Mouse (Mus musculus): ENCODE results near the gene Adam10.

The Adam10 gene

DNA sequence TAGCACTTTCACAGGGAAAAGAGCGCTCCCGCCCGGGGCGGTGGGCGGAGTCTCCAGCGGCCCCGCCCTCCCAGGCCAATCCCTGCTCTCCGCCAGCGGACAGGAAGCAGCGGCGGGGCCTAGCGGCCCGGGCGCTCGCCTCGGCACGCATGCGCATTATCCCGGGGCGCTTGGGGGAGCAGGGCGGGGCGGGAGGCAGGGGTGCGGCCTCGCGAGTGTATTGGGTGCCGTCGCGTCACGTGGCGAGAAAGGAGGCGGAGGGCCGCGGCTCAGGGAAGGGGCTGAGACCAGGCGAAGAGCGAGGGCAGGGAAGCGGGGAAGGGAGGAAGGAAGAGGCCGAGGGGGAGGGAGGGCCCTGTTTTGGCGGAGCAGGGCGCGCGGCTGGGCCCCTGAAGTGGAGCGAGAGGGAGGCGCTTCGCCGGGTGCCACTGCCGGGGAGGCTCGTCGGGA is at the start of gene Adam10:
Adam10 (plus strand) TSS at position 316 of the 450 bp plus-strand sequence.
- DNase-seq: peak; percentile 99 to 100

DNA sequence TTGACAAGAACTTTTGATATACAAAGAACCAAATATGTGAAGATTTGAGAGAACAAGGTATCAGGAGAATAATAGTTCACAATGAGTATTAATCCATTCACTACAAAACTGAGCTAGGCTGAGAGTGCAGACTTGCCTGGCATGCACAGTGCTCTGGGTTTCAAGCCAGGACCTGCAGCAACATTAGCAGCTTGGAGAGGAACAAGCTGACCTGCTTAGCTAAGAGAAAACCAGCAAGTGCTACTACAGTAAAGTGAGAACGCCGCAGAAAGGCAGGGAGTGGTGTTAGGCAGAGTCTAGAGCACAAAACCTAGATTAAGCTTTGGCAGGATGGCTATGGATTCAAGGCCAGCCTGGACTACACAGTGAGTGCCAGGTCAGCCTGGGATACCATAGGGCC is 49.1 kb upstream of the Adam10 start:
- no peak for DNase-seq

- DNase-seq: no peak
These were observed 47.1 kb upstream of the Adam10 start for GRCm38 (mm10) chr9:70631665-70632064.

GRCm38 (mm10) chr9:70636748-70637147 is 42.0 kb upstream of the Adam10 start:
- DNase-seq: no peak

GRCm38 (mm10) chr9:70650260-70650659 is 28.5 kb upstream of the Adam10 start:
- no peak for DNase-seq

DNA sequence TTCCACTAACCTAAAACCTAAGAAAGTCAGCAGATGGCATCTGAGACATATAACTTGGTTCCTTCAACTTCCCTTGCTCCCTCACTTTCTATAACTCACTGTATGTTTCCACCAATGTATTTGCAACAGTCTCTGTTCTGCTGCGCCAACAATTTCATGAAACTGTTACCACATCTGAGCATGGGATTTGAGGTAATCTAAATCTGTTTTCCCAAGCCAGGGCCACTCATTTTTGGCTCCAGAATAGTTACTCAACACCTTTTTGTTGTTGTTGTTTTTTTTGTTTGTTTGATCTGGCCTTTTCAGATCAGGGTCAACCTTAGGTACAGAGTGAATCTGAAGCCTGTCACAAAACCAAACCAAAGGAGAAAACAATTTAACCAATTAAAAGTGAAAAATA is 27.8 kb upstream of the Adam10 start:
- no peak for DNase-seq

DNA sequence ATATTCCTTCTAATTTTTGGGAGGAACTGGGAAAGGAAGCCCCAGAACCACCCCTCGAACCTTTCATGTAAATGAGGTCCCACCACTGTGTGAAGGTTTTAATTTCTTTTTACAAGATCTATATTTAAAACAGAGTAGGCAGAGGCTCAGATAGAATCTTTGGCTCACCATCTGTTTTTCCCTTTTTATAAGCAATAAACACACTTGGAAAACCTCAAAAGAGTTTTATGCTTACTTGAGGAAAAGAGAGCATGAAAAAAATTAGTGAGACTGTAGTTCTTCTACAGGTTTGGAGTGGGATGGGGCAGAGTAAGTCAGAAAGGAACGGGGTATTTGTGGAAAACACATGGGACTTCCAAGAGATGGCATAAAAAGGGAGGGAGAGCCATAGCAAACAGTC is 26.6 kb upstream of the Adam10 start:
- DNase-seq: no peak

- no peak for DNase-seq
These were observed 24.9 kb upstream of the Adam10 start for GRCm38 (mm10) chr9:70653875-70654274.

DNA sequence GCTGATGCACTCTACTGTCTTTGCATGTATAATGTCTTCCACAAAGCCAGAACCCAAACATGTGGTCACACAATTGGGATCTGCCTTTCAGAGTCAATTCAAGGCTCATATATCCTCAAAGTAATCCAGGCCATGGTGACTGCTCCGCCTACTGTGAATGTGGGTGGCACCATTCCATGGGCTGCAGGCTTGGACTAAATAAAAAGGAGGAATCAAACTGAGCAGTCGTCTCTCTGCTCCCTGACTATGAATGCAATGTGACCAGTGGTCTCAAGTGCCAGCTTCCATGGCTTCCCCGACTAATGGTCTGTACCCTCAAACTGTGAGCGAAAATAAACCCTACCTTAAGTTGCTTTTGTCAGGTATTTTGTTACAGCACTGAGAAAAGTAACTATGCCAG is 24.3 kb upstream of the Adam10 start:
- no peak for DNase-seq

DNA sequence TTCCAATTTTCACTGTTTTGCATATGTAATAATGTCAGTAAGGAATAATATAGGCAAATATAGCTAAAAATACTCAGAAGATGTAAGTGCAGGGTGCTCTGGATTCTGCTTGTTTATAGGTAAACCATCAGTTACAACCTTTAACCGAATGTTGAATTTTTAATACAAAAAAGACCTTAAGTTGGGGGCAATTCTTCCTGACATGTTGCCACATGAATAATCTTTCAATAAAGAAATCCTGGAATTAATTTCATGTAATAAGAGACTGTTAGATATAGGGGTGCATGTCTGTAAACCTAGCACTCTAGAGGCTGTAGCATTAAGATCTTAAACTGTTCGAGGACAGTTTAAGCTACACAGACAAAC is 23.1 kb upstream of the Adam10 start:
- no peak for DNase-seq

DNA sequence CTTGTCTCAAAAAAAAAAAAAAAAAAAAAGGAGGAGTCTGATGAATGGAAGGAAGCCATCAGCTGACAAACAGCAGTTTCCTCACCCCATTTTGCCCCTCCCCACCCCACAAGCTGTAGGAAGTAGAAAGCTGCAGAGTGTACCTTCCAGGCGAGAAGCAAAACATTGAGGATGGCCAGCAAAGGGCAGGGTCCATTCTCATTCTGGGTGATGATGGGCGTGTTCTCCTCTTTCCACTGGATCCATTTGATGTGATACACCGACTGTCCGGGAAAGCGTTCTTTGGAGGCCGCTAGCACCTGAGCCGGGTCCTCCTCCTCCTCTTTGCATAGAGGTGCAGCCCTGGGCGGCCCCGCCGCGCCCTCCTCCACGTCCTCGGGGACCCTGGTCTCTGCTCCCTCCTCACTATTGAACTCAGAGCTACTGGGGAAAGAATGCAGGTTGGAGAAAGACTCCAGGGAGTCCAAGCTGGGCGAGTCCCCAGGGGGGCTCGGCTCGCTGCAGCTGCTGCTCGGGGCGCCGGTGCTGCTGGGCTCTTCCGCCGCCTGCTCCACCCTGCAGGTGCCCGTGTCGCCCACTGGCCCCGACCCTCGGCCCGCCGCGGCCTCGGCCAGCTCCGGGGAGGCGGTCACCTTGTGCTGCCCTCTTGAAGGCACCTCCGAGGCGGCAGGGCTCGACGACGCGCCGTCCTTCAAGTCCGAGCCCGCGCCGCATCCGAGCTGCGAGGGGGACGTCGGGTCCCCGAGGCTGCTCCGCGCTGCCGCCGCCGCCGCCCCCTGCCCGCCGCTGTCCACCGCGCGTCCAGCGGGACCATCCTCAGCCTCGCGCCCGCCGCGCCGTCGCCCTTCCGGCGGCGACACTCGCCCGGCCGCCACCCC is 22.4 kb upstream of the Adam10 start, which contains the start of gene Gm10642:
Gm10642 (plus strand) TSS at position 122 of the 878 bp plus-strand sequence.
- peak; percentile 56 to 69 for DNase-seq

DNA sequence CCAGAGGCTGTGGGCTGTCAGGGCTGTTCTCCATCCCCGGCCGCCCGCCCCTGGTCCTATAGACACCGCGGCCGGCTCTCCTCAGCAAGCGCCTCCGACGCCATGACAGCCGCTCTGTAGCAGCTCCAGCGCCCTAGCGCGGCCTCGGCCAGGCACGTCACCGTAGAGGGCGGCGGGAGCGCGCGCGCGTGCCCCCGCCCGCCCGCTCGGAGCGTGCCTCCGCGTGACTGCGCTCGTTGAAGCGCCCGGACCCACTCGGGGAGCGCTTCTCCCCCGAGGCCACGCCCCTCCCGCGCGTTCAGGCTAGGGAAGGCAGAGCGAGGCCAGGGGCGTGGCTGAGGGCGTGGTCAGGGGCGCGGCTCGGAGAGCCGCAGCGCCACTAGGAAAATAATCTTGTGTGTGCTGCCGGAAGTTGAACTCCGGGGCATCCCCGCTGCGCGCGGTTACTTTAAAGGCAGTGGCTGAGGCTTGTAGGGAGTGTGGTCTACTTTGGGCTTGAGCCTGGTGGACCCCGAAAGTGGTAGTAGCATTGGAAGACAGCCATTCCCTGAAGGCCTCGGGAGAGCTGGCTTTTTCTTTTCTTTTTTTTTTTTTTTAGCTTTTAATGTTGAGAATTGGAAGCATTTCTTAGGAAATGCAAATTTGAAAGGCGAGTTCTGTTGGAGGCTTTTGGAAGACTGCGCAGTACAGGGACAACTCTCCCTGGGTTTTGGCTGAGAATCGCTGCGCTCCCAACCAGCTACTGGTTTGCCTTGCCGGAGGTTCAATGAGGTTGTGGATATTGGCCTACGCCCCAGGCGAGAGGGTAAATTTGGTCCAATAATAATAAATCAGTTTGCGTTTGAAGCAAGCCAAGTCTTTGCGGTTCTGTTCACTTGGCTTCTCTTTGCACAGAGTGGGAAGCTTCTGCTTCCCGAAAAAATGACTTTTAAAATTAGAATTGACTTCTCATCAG is 21.5 kb upstream of the Adam10 start, which contains the start of gene Mindy2:
Mindy2 (minus strand) TSS at position 162 of the 955 bp plus-strand sequence.
- DNase-seq: peak; percentile 99

GRCm38 (mm10) chr9:70658266-70658665 is 20.5 kb upstream of the Adam10 start:
- DNase-seq: no peak

DNA sequence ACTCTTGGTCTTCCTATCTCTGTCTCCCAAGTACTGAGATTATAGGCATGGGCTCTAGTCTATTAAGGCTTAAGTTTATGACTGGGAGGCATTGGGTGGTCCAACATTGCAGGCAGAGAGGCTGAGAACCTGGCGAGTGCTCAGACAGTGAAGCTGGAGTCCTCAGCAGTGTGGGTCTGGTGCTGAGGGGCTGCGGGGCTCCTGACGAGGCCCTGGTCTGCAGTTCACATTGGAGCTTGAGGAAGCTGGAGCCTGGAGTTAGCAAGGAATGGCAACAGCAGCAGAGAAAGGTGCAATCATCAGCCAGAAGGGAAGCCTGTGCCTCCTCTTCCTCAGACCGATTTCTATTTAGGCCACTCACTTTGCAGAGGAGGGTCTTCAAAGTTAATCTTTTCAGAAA is 13.9 kb upstream of the Adam10 start:
- no peak for DNase-seq

DNA sequence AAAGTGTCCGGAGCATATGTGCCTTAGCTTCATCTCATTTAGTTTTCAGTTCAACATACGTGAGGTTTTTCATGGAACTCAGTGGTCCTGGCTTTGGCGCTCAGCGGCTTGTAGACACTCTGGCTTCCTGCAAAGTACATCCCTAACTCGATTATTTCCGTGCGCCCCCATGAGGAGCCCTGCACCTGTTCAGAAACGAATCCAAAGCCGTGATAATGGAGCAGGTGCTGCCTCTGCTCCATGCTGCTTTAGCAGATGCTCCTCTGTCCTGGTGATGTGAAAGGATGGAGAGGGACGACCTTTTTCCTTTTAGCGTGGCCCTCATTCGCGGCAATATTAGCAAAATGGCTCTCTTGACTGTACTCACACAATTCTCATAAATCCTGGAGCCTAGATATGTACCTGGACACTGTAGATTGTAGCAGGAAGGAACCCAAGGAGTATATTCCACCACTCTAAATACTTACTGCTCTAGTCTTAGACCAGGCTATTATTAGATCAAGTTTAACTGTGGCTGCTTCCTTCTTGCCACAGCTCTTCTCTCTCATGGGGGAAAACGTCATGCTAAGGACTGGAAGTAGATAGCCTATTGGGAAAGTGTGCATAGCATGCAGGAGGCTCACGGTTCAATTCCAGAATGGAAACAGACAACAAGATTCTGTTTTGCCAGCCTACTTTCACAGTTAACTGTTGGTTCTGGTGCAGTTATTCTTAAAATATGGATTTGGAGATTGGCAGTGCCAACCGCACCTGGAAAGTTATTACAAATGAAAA is 13.2 kb upstream of the Adam10 start:
- no peak for DNase-seq

- DNase-seq: peak in 1 of 2 experiments; percentile 10
These were observed 12.0 kb upstream of the Adam10 start for GRCm38 (mm10) chr9:70666811-70667210.

DNA sequence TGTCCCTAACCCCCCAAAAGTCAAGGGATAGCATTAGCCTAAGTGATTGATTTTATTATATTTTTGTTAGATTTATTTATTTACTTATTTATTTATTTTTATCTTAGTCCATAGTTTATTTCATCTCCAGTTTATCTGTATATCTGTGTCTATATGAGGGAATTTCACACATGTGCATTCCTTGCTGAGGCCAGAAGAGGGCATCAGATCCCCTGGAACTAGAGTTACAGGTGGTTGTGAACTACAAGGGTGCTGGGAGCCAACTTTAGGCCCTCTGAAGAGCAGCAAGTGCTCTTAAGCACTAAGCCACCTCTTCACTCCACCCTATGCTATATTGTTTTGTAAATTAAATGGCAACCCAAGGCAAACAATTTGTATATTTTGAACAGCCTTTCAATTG is 10.7 kb upstream of the Adam10 start:
- no peak for DNase-seq

GRCm38 (mm10) chr9:70669197-70669596 is 9.6 kb upstream of the Adam10 start:
- no peak for DNase-seq

- DNase-seq: no peak
These were observed 8.4 kb upstream of the Adam10 start for GRCm38 (mm10) chr9:70670381-70670780.

DNA sequence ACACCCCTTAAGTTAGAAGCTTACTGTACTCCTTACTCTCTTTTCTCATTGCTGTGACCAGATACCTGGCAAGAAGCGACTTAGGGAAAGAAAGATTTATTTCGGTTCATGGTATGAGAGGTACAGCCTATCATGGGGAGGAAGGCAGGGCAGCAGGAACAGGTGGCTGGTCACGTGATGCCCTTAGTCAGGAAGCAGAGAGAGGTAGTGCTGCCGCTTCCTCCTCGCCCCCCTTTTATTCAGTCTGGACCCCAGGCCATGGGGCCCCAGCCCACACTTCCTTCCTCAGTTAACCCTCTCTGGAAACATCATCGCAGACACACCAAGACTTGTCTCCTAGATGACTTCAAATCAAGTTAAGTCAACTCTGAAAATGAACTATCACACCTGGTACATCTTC is 7.5 kb upstream of the Adam10 start:
- DNase-seq: no peak

DNA sequence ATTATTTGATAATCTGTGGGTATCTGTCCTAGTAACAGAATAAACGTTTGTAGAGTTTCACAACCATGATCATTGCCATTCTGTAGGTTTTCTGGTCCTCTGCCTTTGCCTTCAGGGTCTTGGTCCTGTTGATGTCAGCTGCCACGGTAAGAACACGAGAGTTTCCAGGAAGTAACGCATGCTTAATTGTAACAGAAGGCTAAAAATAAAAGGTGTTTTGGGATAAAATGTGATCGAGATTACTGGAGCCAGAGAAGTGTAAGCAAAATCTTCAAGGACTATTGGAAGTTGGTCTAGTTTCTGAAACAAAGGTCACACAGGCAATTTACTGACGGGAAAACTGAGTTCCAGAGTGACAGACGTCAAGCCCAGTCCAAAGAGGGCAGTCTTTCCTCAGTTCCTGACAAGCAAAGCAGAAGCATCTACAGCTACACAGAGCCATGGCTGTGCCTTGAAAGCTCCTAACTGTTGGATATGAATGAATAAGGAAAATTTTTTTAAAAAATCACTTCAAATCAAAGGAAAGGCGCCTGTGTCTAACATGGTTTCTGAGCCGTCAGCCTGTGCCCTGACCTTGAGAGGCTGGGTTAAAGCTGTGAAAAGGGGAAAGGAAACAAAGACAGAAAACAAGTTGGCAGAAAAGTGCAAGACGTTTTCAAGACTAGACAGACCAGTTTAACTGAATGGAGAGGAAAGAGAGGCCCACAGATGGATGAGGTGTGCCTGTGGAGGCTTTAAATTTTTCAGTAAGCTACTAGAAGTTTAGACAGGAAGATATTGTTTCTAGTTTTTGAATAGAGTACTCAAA is 6.8 kb upstream of the Adam10 start:
- peak in 1 of 2 experiments; percentile 49 for DNase-seq

- DNase-seq: no peak
These were observed 5.1 kb upstream of the Adam10 start for GRCm38 (mm10) chr9:70673656-70674055.
